Mouse (Mus musculus) central nervous system, embryonic 11.5 days (tissue): Measurements from ENCODE around the gene Cd8a. TPM values are rescaled to one million over a fixed set of nuclear protein-coding genes. Genes with fewer than 3 reads are reported as not detected.

Source experiments
- polyA plus RNA-seq: library from polyadenylated mRNA; depleted of rRNA; stranded (reverse); fragments of >200 nt; gene quantifications from 2 replicates; pipeline ENCODE4 v1.2.3, GENCODE M21; 2012; rRNA removed

Cd8a gene
- polyA plus RNA-seq = not detected in 2 replicates

GRCm38 (mm10) chr6:71373249-71373775 is at the start of gene Cd8a:
TSS of gene Cd8a (plus strand) at chr6:71373427.

Other genes starting within 250 kb of the Cd8a start
- 3.3 and 3.6 TPM in 2 replicates for gene Thnsl2, start 229.0 kb upstream of the Cd8a start, polyA plus RNA-seq
- 2.2 and 6.8 TPM in 2 replicates for gene Fabp1, start 173.6 kb upstream of the Cd8a start, polyA plus RNA-seq
- 21.3 and 23.8 TPM in 2 replicates for gene Krcc1, start 101.8 kb upstream of the Cd8a start, polyA plus RNA-seq
- 1.8 and 9.5 TPM in 2 replicates for gene Smyd1, start 51.2 kb upstream of the Cd8a start, polyA plus RNA-seq
- gene Cd8b1, start 50.6 kb upstream of the Cd8a start, polyA plus RNA-seq = not detected in 2 replicates
- gene Rmnd5a, start 67.2 kb downstream of the Cd8a start, polyA plus RNA-seq = 26.7 and 42.8 TPM in 2 replicates
- 15.8 and 16.4 TPM in 2 replicates for gene Rnf103, start 120.5 kb downstream of the Cd8a start, polyA plus RNA-seq
- 56.4 and 70.1 TPM in 2 replicates for gene Chmp3, start 170.4 kb downstream of the Cd8a start, polyA plus RNA-seq